Mouse (Mus musculus) right cerebral cortex, postnatal 25 days (tissue): ENCODE measurements around the gene Lmbr1.

Experiments used
- DNase-seq: peaks from one replicate; pipeline ENCODE4 v3.0.0; 2022

Lmbr1 gene

GRCm38 (mm10) chr5:29251496-29251873 lies 126.7 kb downstream of the Lmbr1 start:
- DNase-seq, result no peak

GRCm38 (mm10) chr5:29250795-29251495 lies 127.2 kb downstream of the Lmbr1 start:
- no peak for DNase-seq

GRCm38 (mm10) chr5:29244769-29245168 lies 133.4 kb downstream of the Lmbr1 start:
- no peak for DNase-seq

GRCm38 (mm10) chr5:29238379-29238778 lies 139.8 kb downstream of the Lmbr1 start:
- DNase-seq, result no peak

- no peak for DNase-seq
These were observed 147.7 kb downstream of the Lmbr1 start for GRCm38 (mm10) chr5:29230481-29230880.

GRCm38 (mm10) chr5:29224089-29224488 lies 154.1 kb downstream of the Lmbr1 start:
- DNase-seq, result no peak

GRCm38 (mm10) chr5:29217997-29218396 lies 160.2 kb downstream of the Lmbr1 start:
- DNase-seq, result no peak

GRCm38 (mm10) chr5:29211980-29212555 lies 166.1 kb downstream of the Lmbr1 start:
- no peak for DNase-seq

GRCm38 (mm10) chr5:29205690-29206089 lies 172.5 kb downstream of the Lmbr1 start:
- no peak for DNase-seq

- DNase-seq, result no peak
These were observed 178.3 kb downstream of the Lmbr1 start for GRCm38 (mm10) chr5:29199868-29200267.

- no peak for DNase-seq
These were observed 179.2 kb downstream of the Lmbr1 start for GRCm38 (mm10) chr5:29198960-29199488.

- no peak for DNase-seq
These were observed 181.0 kb downstream of the Lmbr1 start for GRCm38 (mm10) chr5:29197187-29197586.

GRCm38 (mm10) chr5:29196264-29196658 lies 181.9 kb downstream of the Lmbr1 start:
- no peak for DNase-seq

- peak; percentile 89 for DNase-seq
These were observed 182.5 kb downstream of the Lmbr1 start, which contains the start of gene Rnf32 for GRCm38 (mm10) chr5:29195570-29196263. Rnf32 (plus strand) TSS chr5:29195992.

- DNase-seq, result no peak
These were observed 183.0 kb downstream of the Lmbr1 start for GRCm38 (mm10) chr5:29195231-29195569.

GRCm38 (mm10) chr5:29186798-29187197 lies 191.4 kb downstream of the Lmbr1 start:
- DNase-seq, result no peak
